9 mouse cellular contexts compared by ENCODE assay signal in the genomic region with DNA sequence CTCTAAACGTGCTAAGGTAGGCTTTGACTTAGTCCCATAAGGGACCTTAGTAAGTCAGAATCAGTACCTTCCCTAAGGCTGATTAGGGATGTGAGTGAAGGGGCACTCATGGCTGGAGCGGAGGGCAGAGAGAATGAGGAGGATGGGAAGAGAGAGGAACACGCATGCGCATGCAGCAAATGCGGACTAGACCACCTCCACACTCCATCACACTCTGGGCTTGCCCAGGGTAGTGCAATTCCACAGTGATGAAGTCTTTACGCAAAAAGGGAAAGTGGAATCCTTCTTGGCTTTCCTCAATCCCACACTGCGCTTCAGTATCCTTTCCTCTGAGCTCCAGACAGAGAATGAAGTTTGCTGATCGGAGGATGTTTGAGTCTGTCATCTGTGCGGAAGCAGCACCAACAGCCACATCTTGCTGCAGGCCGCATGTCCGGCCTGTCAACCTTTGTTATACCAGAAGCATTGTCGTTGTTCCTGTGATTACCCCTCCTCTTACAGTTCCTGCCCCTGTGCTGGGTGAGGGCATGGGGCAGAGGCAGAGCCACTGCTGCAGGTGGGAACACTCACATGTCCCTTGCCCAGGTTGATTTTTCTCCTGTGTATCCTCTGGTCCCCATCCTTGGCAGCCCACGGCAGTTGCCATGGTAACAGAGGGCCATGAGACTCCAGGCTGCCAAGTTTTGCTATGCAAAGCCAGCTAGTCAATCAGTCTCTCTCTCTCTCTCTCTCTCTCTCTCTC. TPM values are rescaled to one million over a fixed set of nuclear protein-coding genes. Genes with fewer than 3 reads are reported as not detected.
DNase-seq lines count a peak whose midpoint lies in the region; ATAC-seq and TF ChIP-seq lines count a peak whose summit lies in the region.
"Had no signal": no experiment of that assay in that cellular context is flagged by ENCODE, and none has a peak within 500 bp of the region (broad histone marks: within the 10 kb centered on the region; RNA-seq: fewer than 3 reads in every experiment).

No protein-coding gene starts in this region.

- no peak overlapping the region for H3K4me3 ChIP-seq in midbrain, postnatal 0 days (ENCODE audit: low read depth, low read length)
- H3K4me3 ChIP-seq in intestine, postnatal 0 days (ENCODE audit: low read depth, low read length): no peak overlapping the region
- H3K4me3 ChIP-seq in lung, postnatal 0 days (ENCODE audit: low read depth, low read length): no peak overlapping the region
- H3K4me3 ChIP-seq: embryonic facial prominence, embryonic 15.5 days had no signal

- WGBS in midbrain, postnatal 0 days: 41% methylated on average over 13 of the region's 13 CpGs
- 78% methylated on average over 13 of the region's 13 CpGs for WGBS in intestine, postnatal 0 days
- 73% methylated on average over 13 of the region's 13 CpGs for WGBS in lung, postnatal 0 days

- no peaks in the 10 kb centered on the region for H3K9me3 ChIP-seq in midbrain, postnatal 0 days (ENCODE audit: low read length)
- H3K9me3 ChIP-seq in intestine, postnatal 0 days (ENCODE audit: control insufficient read depth): no peaks in the 10 kb centered on the region
- no peaks in the 10 kb centered on the region for H3K9me3 ChIP-seq in lung, postnatal 0 days (ENCODE audit: low read length)
- H3K9me3 ChIP-seq: embryonic facial prominence, embryonic 15.5 days had no signal

- peak overlapping the region; percentile 34 for H3K9ac ChIP-seq in midbrain, postnatal 0 days (replicated peaks; ENCODE audit: low read length, poor library complexity, severe bottlenecking)
- H3K9ac ChIP-seq in intestine, postnatal 0 days (ENCODE audit: low read depth, low read length): no peak overlapping the region
- no peak overlapping the region for H3K9ac ChIP-seq in lung, postnatal 0 days (replicated peaks; ENCODE audit: low read depth)
- H3K9ac ChIP-seq: embryonic facial prominence, embryonic 15.5 days had no signal

- peak; percentile 87 for ATAC-seq in midbrain, postnatal 0 days (ENCODE audit: low FRiP score)
- no peak for ATAC-seq in intestine, postnatal 0 days
- ATAC-seq in lung, postnatal 0 days: no peak

- peaks cover 7% of the 10 kb centered on the region for H3K4me1 ChIP-seq in midbrain, postnatal 0 days (ENCODE audit: insufficient read depth, low read length)
- H3K4me1 ChIP-seq in intestine, postnatal 0 days (replicated peaks; ENCODE audit: control insufficient read depth, insufficient read depth, low read length): no peaks in the 10 kb centered on the region
- no peaks in the 10 kb centered on the region for H3K4me1 ChIP-seq in lung, postnatal 0 days (ENCODE audit: insufficient read depth, low read depth, low read length)
- H3K4me1 ChIP-seq: embryonic facial prominence, embryonic 15.5 days had no signal

- no peak for TF ChIP-seq CTCF in midbrain, postnatal 0 days (IDR thresholded peaks at IDR 0.05)
- no peak for TF ChIP-seq CTCF in intestine, postnatal 0 days (IDR thresholded peaks at IDR 0.05; ENCODE audit: low read depth)
- TF ChIP-seq CTCF in lung, postnatal 0 days (IDR thresholded peaks at IDR 0.05): no peak

- peak overlapping the region; percentile 36 for H3K4me2 ChIP-seq in midbrain, postnatal 0 days (ENCODE audit: low read depth, low read length, poor library complexity, severe bottlenecking)
- H3K4me2 ChIP-seq in intestine, postnatal 0 days (replicated peaks; ENCODE audit: low read depth): no peak overlapping the region
- no peak overlapping the region for H3K4me2 ChIP-seq in lung, postnatal 0 days (replicated peaks; ENCODE audit: low read depth, low read length)
- H3K4me2 ChIP-seq: embryonic facial prominence, embryonic 15.5 days had no signal

- TF ChIP-seq EP300 in lung, postnatal 0 days (IDR thresholded peaks at IDR 0.05): no peak

- peak overlapping the region; percentile 79 for H3K27ac ChIP-seq in midbrain, postnatal 0 days (ENCODE audit: low read depth, low read length)
- no peak overlapping the region for H3K27ac ChIP-seq in intestine, postnatal 0 days (ENCODE audit: low read depth, low read length)
- H3K27ac ChIP-seq in lung, postnatal 0 days (ENCODE audit: low read length): no peak overlapping the region
- H3K27ac ChIP-seq: embryonic facial prominence, embryonic 15.5 days had no signal

- no peaks in the 10 kb centered on the region for H3K27me3 ChIP-seq in midbrain, postnatal 0 days (ENCODE audit: insufficient read depth, low read length)
- H3K27me3 ChIP-seq in intestine, postnatal 0 days (replicated peaks; ENCODE audit: control insufficient read depth, insufficient read depth, low read length): no peaks in the 10 kb centered on the region
- H3K27me3 ChIP-seq in lung, postnatal 0 days (replicated peaks; ENCODE audit: insufficient read depth, low read length): no peaks in the 10 kb centered on the region
- H3K27me3 ChIP-seq: embryonic facial prominence, embryonic 15.5 days had no signal

- DNase-seq in brain, adult 2 months (ENCODE audit: low read depth, low spot score): peak; percentile 93
- DNase-seq in cerebellum, postnatal 25 days: peak; percentile 76 to 84
- DNase-seq in layer of hippocampus, adult 18-20 months (ENCODE audit: low spot score in 2 of 2): peak; percentile 67 to 81
- DNase-seq in midbrain, postnatal 0 days (ENCODE audit: low spot score): peak; percentile 94
- DNase-seq in kidney, adult 8-10 months: no peak
- DNase-seq in lung, postnatal 0 days (ENCODE audit: low spot score): no peak
- no peak for DNase-seq in adrenal gland, postnatal 14 days

- H3K36me3 ChIP-seq in midbrain, postnatal 0 days (ENCODE audit: insufficient read depth, low read length): no peaks in the 10 kb centered on the region
- H3K36me3 ChIP-seq in intestine, postnatal 0 days (ENCODE audit: control insufficient read depth, insufficient read depth): no peaks in the 10 kb centered on the region
- H3K36me3 ChIP-seq in lung, postnatal 0 days (ENCODE audit: insufficient read depth, low read length): 0 out of 2 replicates have a peak, but pooled peaks cover 4% of the 10 kb centered on the region
- H3K36me3 ChIP-seq: embryonic facial prominence, embryonic 15.5 days had no signal

RNA-seq across cellular contexts. Expression of a gene that starts 24.3 kb away (rescaled TPM):
- total RNA-seq in layer of hippocampus, adult 18-20 months (2021): not detected
- total RNA-seq in midbrain, postnatal 0 days (2014; rRNA removed): 0.94 TPM in 1 of 2 replicates, not detected in the other
- 0.47 and 0.48 TPM in 2 replicates for polyA plus RNA-seq in midbrain, postnatal 0 days (2015; fragmentation: Nextera tagmentation; extraction: Ambion mirVana)
- polyA plus RNA-seq in intestine, postnatal 0 days (2015; fragmentation: Nextera tagmentation; extraction: Ambion mirVana): 0.14 and 0.26 TPM in 2 replicates
- polyA plus RNA-seq in lung, postnatal 0 days (2015; fragmentation: Nextera tagmentation; extraction: Ambion mirVana): 0.07 TPM in 1 of 2 replicates, not detected in the other
- total RNA-seq in adrenal gland, postnatal 14 days (2021): not detected in 2 replicates
- polyA plus RNA-seq: embryonic facial prominence, embryonic 15.5 days had no signal

RNA-seq across cellular contexts. Expression of a gene that starts 59.2 kb away (rescaled TPM):
- 100 to 1,000 TPM; 720 to 722 TPM for total RNA-seq in layer of hippocampus, adult 18-20 months (2021)
- 1,042 and 1,173 TPM in 2 replicates for total RNA-seq in midbrain, postnatal 0 days (2014; rRNA removed)
- 641 and 644 TPM in 2 replicates for polyA plus RNA-seq in midbrain, postnatal 0 days (2015; fragmentation: Nextera tagmentation; extraction: Ambion mirVana)
- 9.3 and 10.1 TPM in 2 replicates for polyA plus RNA-seq in intestine, postnatal 0 days (2015; fragmentation: Nextera tagmentation; extraction: Ambion mirVana)
- polyA plus RNA-seq in lung, postnatal 0 days (2015; fragmentation: Nextera tagmentation; extraction: Ambion mirVana): 0.20 and 0.38 TPM in 2 replicates
- total RNA-seq in adrenal gland, postnatal 14 days (2021): 29.7 and 36.8 TPM in 2 replicates

Comparison
In these comparisons a context has a peak if more than half of its experiments do, and no peak if none do; other contexts are left out.
1. DNase-seq: peak in brain, adult 2 months (single experiment), cerebellum, postnatal 25 days (2 of 2), layer of hippocampus, adult 18-20 months (2 of 2) and midbrain, postnatal 0 days (single experiment); none in kidney, adult 8-10 months (0 of 2), lung, postnatal 0 days (single experiment) and adrenal gland, postnatal 14 days (single experiment).
2. RNA of a gene that starts 59.2 kb away (total RNA-seq): 1,042 to 1,173 TPM in midbrain, postnatal 0 days and 720 to 722 TPM in layer of hippocampus, adult 18-20 months; 29.7 to 36.8 TPM in adrenal gland, postnatal 14 days; every median in the first group is over 10 times any median in the second.